Mouse (Mus musculus) brain, adult 10 weeks (tissue): Measurements from ENCODE around the gene Rnf13. TPM values are rescaled to one million over a fixed set of nuclear protein-coding genes. Genes with fewer than 3 reads are reported as not detected.

Experiments
- polyA plus RNA-seq: library from polyadenylated mRNA; stranded (reverse); fragments of 350-450 nt; fragmentation: Illumina TruSeq; extraction: RNeasy Lipid Tissue Mini Kit (QIAGEN cat#74804); gene quantifications from one replicate; pipeline ENCODE4 v1.2.3, GENCODE M21; 2015; ENCODE audit warnings: low read depth, low replicate concordance

Gene Rnf13
- 177 TPM for polyA plus RNA-seq

DNA sequence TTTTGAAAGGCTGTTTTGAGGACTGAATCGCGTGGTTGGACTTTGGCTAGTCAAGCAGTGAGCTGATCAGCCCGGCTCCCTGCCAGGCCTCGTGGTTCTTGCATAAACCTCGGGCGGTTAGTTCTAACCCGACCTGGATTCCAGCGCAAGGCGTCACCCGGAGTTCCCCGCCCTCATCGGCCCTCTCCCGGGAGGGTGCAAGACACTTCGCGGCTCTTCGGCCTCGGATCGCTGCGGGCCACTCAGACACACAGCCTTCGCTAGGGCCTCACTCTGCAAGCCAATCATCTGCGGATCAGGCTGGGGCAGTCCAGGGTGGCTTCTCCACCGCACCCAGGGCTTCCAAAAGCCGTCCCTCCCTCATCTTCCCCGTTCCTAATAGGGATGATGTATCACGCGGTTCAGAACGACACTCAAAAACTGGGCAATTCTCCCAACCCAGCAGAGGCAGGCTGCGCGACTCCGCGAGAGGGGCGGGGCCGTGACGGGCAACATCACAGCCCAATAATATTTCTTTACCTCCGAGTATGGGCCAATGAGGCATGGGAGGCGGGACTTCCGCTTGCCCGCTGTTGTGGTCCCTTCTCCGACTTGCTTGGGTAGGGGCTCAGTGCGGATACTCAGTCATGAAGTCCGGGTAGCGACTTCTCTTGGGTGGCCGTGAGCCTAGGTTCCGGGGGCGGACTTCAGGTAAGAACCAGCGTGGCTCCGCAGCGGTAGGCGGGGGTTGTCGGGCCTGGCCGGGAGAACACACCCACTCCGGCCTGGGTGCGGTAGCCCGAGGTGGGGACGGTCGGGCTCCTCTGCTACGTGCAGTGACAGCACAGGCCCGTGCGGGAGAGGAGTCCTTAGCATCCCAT is at the start of gene Rnf13:
Rnf13 (plus strand) TSS at position 552 of the 860 bp plus-strand sequence.

DNA sequence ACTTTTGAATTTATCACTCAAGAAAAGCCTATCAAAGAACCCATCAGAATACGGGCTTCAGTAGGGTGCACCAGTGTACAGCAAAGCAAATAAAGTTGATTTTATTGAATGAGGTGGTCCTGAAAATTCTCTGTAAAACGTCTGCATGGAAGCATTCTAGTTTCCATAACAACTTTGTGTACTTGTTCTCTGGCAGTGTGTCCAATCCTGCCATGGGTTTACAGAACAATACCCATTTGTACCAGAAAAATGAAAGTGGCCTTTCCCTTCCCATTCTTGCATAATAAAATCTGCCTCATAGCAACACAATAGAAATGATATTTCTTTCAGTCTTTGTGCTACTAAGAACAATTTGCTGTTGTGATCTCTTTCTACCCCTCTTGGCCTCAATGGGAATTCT is 43.1 kb upstream of the Rnf13 start, which contains the start of gene Ankub1:
Ankub1 (minus strand) TSS at position 81 of the 400 bp plus-strand sequence.

GRCm38 (mm10) chr3:57847760-57848185 is 111.9 kb downstream of the Rnf13 start, which contains the start of gene Pfn2:
Gene Pfn2, minus strand, starts transcription at chr3:57848079.

Other genes starting within 250 kb of the Rnf13 start
- gene Wwtr1, start 160.2 kb upstream of the Rnf13 start, polyA plus RNA-seq = 10.2 TPM
- 29.9 TPM for gene Commd2, start 84.3 kb upstream of the Rnf13 start, polyA plus RNA-seq
- 5.1 TPM for gene Ankub1, start 43.3 kb upstream of the Rnf13 start, polyA plus RNA-seq
- 702 TPM for gene Pfn2, start 112.0 kb downstream of the Rnf13 start, polyA plus RNA-seq